Mouse (Mus musculus): Measurements from ENCODE around the gene C130026I21Rik.
A peak's percentile ranks its signal among the peaks of the same experiment; 100 is the strongest.
"Not testable (repeated sequence)": the region's sequence is repeated elsewhere in the genome, so short reads cannot be mapped to it uniquely, and the experiment has no call there.

C130026I21Rik gene

DNA sequence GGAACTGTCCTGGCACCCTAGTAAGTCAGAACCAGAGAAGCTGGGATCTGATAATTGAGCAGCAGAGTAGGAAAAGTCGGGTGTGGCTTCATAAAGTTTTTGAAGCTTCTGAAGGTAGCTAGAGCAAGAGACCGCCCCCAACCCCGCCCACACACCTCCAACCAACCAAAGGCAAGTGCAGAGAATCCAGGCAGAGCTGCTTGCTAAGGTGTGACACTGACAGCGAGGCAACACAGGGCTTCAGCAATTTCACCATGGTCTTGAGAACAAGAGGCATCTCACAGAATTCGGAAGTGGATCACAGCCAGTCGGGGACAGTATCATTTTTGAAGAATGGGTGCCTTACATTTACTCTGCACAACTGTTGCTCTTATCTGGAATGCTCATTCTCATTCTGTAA lies at the start of gene C130026I21Rik:
C130026I21Rik (minus strand) TSS at position 101 of the 400 bp plus-strand sequence.
- not testable (repeated sequence) for DNase-seq

DNA sequence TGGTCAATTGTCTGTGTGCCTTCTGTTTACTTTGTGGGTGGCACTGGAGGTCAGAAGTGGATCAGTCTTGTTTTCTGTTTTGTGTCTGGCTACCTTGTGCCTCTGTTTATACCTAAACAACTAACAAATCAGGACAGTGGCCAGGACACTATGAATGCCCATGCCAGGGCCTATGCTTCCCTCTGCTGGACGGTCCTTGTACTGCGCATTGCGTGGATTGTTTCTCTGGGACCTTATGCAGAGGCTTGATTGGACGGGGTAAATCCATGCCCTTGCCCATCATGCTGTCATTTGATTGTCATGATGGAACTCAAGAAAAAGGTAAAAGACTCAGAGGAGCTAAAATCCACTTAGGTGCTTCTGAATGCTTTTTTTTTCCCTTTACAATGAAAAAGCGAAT lies 16.7 kb upstream of the C130026I21Rik start:
- DNase-seq = peak; percentile 18 to 29

DNA sequence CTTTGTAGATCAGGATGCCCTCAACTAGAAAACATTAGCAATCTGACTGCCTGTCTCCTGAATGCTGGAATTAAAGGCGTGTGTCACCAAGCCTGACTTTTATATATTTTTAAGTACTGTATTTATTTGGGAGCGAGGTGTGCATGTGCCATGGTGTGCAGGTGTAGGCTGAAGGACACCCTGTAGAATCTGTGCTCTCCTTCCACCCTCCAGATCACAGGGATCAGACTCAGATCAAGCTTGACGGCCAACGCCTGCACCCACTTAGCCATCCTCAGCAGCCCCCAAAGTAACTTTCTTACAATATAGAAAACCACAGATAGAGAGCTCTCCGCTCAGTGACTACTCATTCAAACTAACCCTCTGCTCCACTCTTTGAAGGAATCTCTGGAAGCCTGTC lies 6.1 kb upstream of the C130026I21Rik start:
- DNase-seq = not testable (repeated sequence)

DNA sequence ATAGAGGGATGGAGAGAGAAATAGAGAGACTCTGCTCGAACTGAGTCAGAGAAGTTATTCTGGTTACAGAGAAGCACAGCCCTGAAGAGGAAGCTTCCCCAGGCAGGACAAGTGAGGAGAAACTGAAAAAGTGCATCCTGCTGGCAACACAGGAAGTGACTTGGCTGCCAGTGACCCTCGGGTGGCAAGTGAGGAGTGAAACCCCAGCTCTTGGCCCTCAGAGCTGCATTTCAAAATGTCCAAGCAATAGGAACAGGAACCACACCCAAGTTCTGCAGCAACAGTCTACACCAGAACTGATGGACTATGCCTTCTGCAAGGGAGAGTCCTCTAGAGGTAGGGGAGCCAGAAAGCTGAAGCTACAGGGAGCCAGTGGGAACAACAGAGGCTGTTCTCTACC lies 11.7 kb downstream of the C130026I21Rik start:
- peak in 1 of 2 experiments; percentile 24 for DNase-seq

DNA sequence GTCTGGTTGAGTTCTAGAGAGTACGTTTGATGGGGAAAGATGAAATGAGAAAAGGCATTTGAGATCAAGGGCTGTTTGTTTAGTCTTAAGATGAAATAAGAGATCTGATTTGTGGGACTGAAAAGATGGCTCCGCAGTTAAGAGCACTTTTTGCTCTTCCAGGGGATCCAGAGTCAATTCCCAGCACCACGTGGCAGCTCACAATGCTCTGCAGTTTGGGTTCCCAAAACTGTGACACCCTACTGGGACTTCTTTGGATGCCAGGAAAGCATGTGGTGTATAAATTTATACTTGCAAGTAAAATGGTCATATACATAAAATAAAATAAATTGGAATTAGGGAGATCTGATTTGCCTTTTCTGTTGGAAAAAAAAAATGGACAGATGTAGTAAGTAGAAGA lies 15.1 kb downstream of the C130026I21Rik start:
- not testable (repeated sequence) for DNase-seq

DNA sequence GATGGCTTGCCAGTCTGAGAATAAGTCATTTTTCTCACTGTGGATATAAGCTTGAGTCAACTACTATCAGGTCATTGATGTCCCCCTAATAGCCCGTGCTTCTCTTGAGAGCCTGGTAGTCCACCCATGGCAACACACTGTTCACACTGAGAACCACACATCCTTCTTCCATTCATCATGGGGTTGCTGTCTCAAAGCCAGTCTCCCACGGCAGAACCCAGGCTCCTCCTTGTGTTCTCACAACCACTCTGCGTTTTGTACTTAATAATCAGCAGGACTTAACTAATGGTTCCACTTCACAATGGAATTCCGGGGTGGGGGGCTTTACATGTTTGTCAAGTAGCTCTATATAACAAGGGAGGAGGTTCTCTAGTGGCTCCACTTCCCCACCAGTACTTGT lies 19.2 kb downstream of the C130026I21Rik start:
- not testable (repeated sequence) for DNase-seq

DNA sequence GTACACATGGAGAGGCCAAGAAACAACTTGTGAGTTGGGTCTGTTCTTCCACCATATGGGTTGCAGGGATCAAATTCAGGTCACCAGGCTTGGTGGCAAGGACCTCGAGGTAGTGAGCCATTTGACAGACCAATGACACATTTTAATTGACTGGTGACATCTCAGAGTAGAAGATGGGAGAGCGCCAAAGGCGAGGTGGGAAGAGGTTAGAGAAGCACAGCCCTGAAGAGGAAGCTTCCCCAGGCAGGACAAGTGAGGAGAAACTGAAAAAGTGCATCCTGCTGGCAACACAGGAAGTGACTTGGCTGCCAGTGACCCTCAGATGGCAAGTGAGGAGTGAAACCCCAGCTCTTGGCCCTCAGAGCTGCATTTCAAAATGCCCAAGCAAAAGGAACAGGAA lies 21.4 kb downstream of the C130026I21Rik start:
- DNase-seq = not testable (repeated sequence)

DNA sequence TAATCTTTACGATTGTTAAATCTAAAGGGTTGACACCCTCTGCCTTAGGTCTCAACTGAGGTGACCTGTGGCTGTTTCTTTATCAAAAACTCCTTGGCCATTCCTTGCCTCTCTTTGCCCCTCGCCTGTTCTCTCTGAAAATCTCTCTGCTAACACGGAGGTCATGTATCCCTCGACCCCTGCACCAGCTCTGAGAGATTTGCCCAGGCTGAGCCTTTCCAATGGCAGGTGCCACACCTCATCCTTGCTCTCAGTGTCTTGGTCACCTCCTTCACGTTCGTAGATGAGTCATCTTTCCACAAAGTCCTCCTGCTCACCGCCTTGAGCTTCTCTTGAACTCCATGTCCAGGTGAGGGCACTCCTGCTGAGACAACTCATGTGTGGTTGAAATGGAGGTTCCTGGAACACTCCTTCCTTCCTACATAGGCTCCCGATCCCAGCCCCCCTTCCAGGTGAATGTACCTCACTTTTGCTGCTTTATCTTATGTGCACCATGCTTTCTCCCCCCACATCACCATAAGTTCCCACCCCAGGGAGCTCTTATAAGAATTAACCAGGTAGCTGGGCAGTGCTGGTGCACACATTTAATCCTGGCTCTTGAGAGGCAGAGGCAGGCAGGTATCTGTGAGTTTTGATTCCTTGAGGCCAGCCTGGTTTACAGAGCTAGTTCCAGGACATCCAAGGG lies 23.4 kb downstream of the C130026I21Rik start:
- not testable (repeated sequence) for DNase-seq

DNA sequence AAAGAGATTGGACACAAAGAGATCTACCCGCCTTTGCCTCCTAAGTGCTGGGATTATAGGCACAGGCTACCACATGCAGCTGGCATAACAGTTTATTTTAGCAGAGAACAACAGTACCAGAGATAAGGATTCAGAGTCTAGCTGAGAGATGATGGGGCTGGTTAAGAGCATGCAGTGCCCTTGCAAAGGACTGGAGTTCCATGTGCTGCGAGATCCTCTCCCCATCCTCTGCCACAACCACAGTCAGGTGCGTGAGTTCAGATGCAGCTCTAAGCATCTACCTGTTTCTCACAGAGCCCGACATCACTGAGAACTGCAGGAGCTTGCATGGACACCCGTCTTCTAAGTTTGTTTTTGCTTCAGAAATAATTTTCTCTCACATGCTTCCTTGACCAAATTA lies 24.1 kb downstream of the C130026I21Rik start:
- not testable (repeated sequence) for DNase-seq

DNA sequence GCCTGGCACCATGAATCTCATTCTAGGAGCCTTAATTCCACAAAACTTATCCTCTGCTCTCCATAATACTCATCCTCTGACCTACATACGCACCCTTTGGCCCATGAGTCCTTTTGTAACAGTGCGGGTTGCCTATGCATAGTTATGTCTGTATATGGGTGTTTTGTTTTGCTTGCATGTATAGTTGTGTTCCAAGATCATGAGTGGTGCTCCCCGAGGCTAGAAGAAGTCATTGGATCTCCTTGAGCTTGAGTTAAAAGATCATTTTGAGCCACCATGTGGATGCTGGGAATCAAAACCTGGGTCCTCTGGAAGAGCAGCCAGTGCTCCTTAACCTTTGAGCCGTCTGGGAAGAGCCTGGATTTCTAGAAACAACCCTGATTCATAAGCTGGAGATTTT lies 25.4 kb downstream of the C130026I21Rik start:
- not testable (repeated sequence) for DNase-seq

DNA sequence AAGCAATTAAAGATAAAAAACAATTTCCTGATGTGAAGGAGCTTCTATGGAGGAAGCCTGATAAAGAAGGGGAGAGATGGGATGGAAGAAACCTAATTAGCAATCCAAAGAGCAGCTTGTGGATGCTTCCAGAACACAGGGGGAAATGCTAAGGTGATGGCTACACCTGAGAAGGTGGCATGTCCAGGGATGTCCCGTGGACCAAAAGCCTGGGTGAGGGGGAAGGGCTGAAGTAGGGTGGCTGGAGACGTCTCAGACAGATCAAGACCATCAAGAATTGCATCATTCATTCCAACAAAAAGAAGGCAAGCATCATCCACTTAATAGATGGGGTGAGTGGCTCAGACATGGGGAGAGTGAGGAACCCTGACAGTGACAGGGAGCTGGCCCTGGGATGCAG lies 27.3 kb downstream of the C130026I21Rik start:
- DNase-seq = not testable (repeated sequence)

DNA sequence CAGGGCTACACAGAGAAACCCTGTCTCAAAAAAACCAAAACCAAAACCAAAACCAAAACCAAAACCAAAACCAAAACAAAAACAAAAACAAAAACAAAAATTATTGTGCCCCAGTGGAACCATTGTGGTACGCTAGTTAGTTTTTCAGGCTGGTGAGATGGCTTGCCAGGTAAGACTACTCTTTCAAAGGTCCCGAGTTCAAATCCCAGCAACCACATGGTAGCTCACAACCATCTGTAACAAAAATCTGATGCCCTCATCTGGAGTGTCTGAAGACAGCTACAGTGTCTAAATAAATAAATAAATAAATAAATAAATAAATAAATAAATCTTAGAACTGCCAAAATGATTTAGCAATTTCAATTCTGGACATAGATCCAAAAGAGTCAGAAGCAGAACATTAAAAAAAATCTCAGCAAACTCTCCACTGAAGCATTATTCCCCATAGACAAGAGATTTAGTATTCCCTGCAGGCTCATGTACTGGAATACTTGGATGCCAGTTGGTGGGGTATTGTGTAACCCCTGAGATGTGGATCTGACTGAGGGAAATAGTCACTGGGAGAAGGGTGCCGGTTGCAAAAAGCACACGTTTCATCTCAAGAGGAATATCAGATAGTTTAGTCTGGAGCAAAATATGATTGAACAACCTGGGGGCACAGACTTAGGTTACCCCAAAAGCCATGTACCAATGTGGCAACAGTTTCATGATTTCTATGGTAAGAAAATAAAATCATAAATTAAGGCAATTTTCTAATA lies 31.2 kb downstream of the C130026I21Rik start:
- not testable (repeated sequence) for DNase-seq

DNA sequence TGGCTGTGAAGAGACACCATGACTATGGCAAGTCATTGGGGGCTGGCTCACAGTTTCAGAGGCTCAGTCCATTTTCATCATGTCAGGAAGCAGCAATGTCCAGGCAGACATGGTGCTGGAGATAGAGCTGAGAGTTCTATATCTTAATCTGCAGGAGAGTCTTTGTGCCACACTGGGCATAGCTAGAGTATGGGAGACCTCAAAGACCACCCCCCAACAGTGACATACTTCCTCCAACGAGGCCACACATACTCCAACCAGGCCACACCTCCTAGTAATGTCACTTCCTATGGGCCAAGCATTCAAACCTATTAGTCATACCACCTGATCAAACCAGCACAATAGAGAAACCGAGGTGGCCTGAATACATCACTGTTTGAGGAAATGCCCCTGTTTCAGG lies 63.8 kb downstream of the C130026I21Rik start:
- not testable (repeated sequence) for DNase-seq

DNA sequence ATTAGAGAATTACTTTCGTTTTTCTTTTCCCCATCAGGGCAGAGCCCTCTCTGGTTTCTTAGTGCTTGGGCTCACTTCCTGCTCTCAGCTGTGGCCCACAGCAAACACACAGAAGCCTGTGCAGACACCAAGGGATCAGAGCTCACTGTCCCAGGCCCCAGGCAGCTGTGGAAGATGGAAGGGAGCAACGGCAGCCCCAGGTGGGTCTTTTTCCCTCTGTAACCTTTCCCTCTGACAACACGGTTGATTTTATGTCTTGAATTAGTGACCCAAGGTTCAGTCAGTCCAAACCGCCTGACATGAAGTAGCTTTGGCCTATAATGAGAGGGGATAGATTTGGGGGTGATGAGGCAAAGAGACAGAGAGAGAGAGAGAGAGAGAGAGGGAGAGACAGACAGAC lies 70.8 kb downstream of the C130026I21Rik start:
- not testable (repeated sequence) for DNase-seq

DNA sequence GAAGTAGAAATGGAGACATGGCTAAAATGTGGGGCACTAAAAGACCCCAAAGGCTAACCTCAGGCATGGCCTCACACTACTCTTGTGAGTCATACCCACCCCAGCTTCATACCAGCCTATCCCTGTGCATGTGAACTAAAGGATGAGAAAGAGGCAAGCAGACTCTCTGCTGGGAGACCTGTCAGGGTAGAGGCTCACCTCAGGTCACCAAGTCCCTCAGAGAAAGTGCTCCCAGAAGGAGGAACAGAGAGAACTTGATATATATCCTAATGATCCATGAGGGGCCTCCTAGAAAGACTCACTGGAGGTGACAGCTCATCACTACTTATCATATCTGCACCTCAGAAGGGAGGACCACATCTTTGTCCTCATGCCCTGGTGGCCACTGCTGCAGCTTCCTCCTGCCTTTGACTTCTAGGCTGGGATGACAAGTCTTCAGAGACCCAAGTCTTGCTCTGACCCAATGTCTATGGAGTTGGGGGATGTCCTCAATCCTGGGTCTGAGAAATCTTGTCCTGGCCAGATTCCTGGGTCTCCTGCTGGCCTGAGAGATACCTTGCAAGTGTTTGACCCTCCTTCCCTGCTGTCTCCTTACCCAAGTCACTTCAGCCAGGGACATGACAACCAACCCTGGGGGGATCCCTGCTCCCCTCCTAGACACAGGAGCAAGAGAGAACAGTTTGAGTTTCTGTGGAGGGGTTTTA lies 71.6 kb downstream of the C130026I21Rik start:
- DNase-seq = not testable (repeated sequence)

DNA sequence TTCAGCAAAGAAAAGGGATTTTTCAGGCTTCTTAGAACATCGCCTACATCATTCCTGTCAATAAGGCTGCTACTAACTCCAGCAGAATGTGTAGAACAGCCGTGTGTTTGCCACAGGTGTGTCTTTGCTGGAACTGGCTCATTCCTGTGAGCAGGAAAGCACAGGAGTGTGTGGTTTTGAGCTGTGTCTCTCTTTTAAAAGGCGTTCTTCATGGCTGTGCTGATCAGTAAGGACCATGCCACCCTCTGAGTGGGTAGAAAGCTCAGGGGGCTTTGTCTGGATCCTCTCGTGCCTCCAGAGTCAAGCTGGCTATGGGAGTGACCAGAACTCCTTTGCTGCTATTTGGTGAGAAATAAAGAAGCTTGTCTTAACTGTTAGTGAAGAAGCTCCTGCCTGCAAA lies 73.6 kb downstream of the C130026I21Rik start:
- not testable (repeated sequence) for DNase-seq

DNA sequence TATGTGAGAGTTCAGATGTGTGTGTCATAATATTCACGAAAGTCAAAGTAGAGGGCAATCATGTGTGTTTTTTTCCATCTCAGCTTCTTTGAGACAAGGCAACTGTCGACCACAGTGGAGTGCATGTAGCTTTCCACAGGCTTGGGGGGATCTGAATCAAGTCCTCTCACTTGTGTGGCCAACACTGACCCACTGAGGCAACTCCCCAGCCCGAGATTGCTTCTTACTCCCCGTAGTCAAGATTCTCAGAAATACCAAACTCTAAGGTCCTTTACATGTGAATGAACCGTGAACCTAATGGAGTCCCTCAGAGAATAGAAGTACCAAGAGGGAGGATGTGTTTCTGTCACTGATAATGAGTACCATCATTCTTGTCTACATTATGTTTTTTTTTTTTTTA lies 76.6 kb downstream of the C130026I21Rik start:
- DNase-seq = not testable (repeated sequence)

DNA sequence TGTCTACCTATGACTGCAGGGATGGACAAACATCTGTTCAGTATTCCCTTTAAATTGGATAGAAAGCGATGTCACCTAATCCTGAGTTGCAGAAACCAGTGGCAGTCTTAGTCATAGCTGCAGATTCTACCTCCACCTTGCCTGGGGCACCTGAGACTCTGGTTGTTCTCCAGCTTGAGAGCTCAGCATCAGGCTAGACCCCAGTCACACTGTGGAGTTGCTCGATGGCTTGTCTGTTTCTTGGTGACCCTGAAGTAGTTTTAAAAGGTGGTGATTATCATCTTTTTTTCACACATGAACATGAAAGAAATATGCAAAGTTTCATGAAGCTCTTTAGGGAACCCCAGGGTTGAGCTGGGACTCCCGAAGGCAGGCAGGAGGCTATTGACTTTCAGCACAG lies 88.4 kb downstream of the C130026I21Rik start:
- not testable (repeated sequence) for DNase-seq

DNA sequence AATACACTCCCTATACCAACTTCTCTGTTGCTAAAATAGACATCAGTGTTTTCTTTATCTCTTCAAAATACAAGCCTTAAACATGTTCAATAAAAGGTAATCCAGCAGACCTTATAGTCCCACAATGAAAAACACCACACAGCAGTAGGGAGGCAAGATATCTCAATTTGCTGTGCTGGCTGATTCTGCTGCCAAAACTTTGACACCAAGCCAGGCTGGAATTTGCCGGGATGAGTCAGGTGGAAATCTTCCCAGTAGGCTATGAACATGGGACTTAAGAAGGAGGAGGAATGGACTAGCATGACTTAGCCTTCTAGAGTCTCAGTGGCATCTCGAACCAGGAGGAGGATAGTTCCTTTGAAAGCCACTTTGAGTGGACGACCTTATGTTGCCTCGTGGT lies 91.4 kb downstream of the C130026I21Rik start:
- DNase-seq = not testable (repeated sequence)

DNA sequence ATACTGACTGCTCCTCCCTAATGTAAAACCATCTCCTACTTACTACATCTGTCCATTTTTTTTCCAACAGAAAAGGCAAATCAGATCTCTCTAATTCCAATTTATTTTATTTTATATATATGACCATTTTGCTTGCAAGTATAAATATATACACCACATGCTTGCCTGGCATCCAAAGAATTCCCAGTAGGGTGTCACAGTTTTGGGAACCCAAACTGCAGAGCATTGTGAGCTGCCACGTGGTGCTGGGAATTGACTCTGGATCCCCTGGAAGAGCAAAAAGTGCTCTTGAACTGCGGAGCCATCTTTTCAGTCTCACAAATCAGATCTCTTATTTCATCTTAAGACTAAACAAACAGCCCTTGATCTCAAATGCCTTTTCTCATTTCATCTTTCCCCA lies 107.5 kb downstream of the C130026I21Rik start:
- not testable (repeated sequence) for DNase-seq

DNA sequence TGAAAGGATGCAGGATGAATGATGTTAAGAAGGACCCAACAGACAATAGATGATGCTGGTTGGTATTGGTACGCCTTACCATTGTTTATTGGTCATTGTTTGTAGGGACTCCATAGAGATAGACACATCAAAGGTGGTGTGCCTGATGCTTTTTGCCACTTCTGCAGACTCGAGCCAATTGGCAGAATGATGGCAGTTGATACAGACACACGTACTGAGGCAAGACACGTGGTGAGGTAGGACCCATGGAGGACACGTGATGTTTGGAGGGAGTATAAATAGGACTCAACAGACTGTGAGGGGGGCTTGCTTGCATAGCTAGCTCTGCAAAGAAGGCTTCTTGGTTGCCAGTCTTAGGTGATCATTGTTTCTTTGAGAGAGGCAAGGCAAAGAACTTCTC lies 115.2 kb downstream of the C130026I21Rik start:
- DNase-seq = not testable (repeated sequence)

DNA sequence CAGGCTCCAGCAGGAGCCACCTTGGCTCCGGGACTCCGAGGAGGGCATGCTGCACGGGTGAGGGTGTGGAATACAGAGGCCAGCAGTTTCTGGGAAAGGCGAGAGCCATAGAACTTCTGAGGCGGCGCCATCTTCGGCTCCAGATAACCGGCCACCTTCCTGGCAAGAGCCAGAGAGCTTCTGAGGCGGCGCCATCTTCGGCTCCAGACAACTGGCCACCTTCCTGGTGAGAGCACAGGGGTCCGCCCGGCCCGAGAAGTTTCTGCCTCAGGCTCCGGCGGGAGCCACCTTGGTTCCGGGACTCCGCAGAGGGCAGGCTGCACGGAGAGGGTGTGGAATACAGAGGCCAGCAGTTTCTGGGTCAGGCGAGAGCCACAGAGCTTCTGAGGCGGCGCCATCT lies 136.7 kb downstream of the C130026I21Rik start:
- DNase-seq = not testable (repeated sequence)

DNA sequence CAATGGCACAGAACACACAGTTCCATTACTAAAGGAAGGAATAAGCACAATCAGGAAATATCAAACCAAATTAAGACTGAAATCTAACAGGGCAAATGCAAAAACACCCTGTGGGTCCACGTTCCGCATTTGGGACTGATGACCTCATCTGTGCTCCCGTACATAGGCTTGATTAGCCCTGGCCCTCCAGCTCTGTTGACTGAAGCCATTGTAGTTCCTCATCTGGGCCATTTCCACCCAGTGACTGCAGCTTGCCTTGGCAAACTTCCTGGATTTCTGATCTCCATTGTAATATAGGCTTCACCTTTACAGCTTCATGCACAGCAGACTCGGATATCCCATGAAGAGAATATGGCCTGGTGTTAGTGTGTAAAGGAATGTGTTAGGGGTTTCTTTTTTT lies 148.5 kb downstream of the C130026I21Rik start:
- DNase-seq = not testable (repeated sequence)

All from thymus, postnatal 36 days (tissue).